Mouse (Mus musculus) liver, postnatal 0 days (tissue): ENCODE results near the gene Epha10.

Experiments
- CTCF ChIP-seq: sonication (generic); IDR thresholded peaks from 2 replicates; pipeline ENCODE4 v1.5.1; 2016; ENCODE audit warnings: antibody characterized with exemption, low read depth
- EP300 ChIP-seq: IDR thresholded peaks from 2 replicates; pipeline ENCODE4 v1.6.1; 2016; ENCODE audit warnings: antibody characterized with exemption, low read depth, mild to moderate bottlenecking

- TF ChIP-seq EP300: no peak
- TF ChIP-seq CTCF: no peak
Measured at GRCm38 (mm10) chr4:124962576-124962975, 81.9 kb downstream of the Epha10 start.
